ENCODE assay signal across 8 mouse cellular contexts in genomic region chr7:25071979-25072715, GRCm38 (mm10). TPM values are rescaled to one million over a fixed set of nuclear protein-coding genes. Genes with fewer than 3 reads are reported as not detected.
DNase-seq lines count a peak whose midpoint lies in the region; ATAC-seq and TF ChIP-seq lines count a peak whose summit lies in the region.

TSS of gene Grik5 (minus strand) at chr7:25072346.
TSS of gene Zfp574 (plus strand) at chr7:25072567.

- H3K4me1 ChIP-seq in erythroblast, embryonic 14.5 days (ENCODE audit: control insufficient read depth) = peaks cover 51% of the 10 kb centered on the region
- peaks cover 61% of the 10 kb centered on the region for H3K4me1 ChIP-seq in hindbrain, embryonic 13.5 days (replicated peaks)
- H3K4me1 ChIP-seq in limb, embryonic 14.5 days (ENCODE audit: control insufficient read depth, insufficient read depth, low read length) = peaks cover 31% of the 10 kb centered on the region
- H3K4me1 ChIP-seq in olfactory bulb, adult 2 months (ENCODE audit: control insufficient read depth, insufficient read depth, low read length) = peaks cover 48% of the 10 kb centered on the region

- peak within 1 kb of the TSS; percentile 99 for H3K9ac ChIP-seq in hindbrain, embryonic 13.5 days
- H3K9ac ChIP-seq in limb, embryonic 14.5 days (ENCODE audit: low read depth, low read length, severe bottlenecking) = peak within 1 kb of the TSS; percentile 83

- no peak for TF ChIP-seq CTCF in olfactory bulb, adult 2 months (IDR thresholded peaks at IDR 0.05; ENCODE audit: insufficient read depth, low read depth, low read length)

- under 1% methylated on average over 27 of the region's 28 CpGs for WGBS in hindbrain, embryonic 13.5 days
- WGBS in limb, embryonic 14.5 days = under 1% methylated on average over 23 of the region's 28 CpGs
- 1% methylated on average over 27 of the region's 28 CpGs for WGBS in olfactory bulb, adult 2 months

- peaks cover 26% of the 10 kb centered on the region for H3K27me3 ChIP-seq in erythroblast, embryonic 14.5 days (ENCODE audit: control insufficient read depth)
- no peaks in the 10 kb centered on the region for H3K27me3 ChIP-seq in hindbrain, embryonic 13.5 days
- no peaks in the 10 kb centered on the region for H3K27me3 ChIP-seq in limb, embryonic 14.5 days (ENCODE audit: control insufficient read depth, insufficient read depth, low read length)

- peak within 1 kb of the TSS; percentile 94 for H3K4me2 ChIP-seq in hindbrain, embryonic 13.5 days
- peak within 1 kb of the TSS; percentile 90 for H3K4me2 ChIP-seq in limb, embryonic 14.5 days (replicated peaks; ENCODE audit: low read depth, low read length, severe bottlenecking)

- peaks cover 12% of the 10 kb centered on the region for H3K36me3 ChIP-seq in erythroblast, embryonic 14.5 days (ENCODE audit: control insufficient read depth)
- peaks cover 14% of the 10 kb centered on the region for H3K36me3 ChIP-seq in hindbrain, embryonic 13.5 days
- peaks cover 21% of the 10 kb centered on the region for H3K36me3 ChIP-seq in limb, embryonic 14.5 days (ENCODE audit: control insufficient read depth, insufficient read depth, low read length)

- peak within 1 kb of the TSS; percentile 96 for H3K27ac ChIP-seq in hindbrain, embryonic 13.5 days
- peak within 1 kb of the TSS; percentile 83 for H3K27ac ChIP-seq in limb, embryonic 14.5 days (replicated peaks; ENCODE audit: low read depth, low read length)
- peak within 1 kb of the TSS; percentile 95 for H3K27ac ChIP-seq in olfactory bulb, adult 2 months (ENCODE audit: insufficient read depth, low read depth, low read length)

- TF ChIP-seq POLR2A in limb, embryonic 14.5 days (IDR thresholded peaks at IDR 0.05; ENCODE audit: borderline replicate concordance, extremely low read depth, insufficient read depth, insufficient read length) = no peak
- TF ChIP-seq POLR2A in olfactory bulb, adult 2 months (IDR thresholded peaks at IDR 0.05; ENCODE audit: insufficient read depth, low read depth, low read length) = no peak

- peak within 1 kb of the TSS; percentile 64 for H3K4me3 ChIP-seq in erythroblast, embryonic 14.5 days (replicated peaks)
- peak within 1 kb of the TSS; percentile 92 for H3K4me3 ChIP-seq in hindbrain, embryonic 13.5 days
- H3K4me3 ChIP-seq in limb, embryonic 14.5 days (replicated peaks; ENCODE audit: low read length) = peak within 1 kb of the TSS; percentile 65
- H3K4me3 ChIP-seq in olfactory bulb, adult 2 months (ENCODE audit: insufficient read depth, low read depth, low read length) = peak within 1 kb of the TSS; percentile 91

- DNase-seq in urinary bladder, postnatal 25 days (ENCODE audit: low spot score) = peak; percentile 26
- DNase-seq in urinary bladder, postnatal 4 days (ENCODE audit: low spot score in 2 of 2) = no peak
- no peak for DNase-seq in limb, embryonic 14.5 days (ENCODE audit: low spot score)
- DNase-seq in frontal cortex, postnatal 10 days (ENCODE audit: low spot score in 2 of 2) = no peak

- no peak for ATAC-seq in erythroblast, adult 5-6 weeks (replicated peaks; ENCODE audit: low FRiP score, poor library complexity, severe bottlenecking)
- no peak for ATAC-seq in hindbrain, embryonic 13.5 days (ENCODE audit: low FRiP score)
- ATAC-seq in limb, embryonic 14.5 days (ENCODE audit: low FRiP score, low read depth) = no peak

- no peaks in the 10 kb centered on the region for H3K9me3 ChIP-seq in erythroblast, embryonic 14.5 days (ENCODE audit: control insufficient read depth, low read length)
- H3K9me3 ChIP-seq in hindbrain, embryonic 13.5 days = no peaks in the 10 kb centered on the region
- no peaks in the 10 kb centered on the region for H3K9me3 ChIP-seq in limb, embryonic 14.5 days (ENCODE audit: control insufficient read depth, low read length)

RNA-seq across cellular contexts. Expression of gene Grik5, which starts in this region (rescaled TPM):
- polyA plus RNA-seq in erythroblast, embryonic 14.5 days (2012) = 0.82 and 0.91 TPM in 2 replicates
- total RNA-seq in erythroblast, adult 5-6 weeks (2015; ENCODE audit: low replicate concordance) = 4.0 and 8.1 TPM in 2 replicates
- total RNA-seq in erythroblast, adult 5-6 weeks (2017; ENCODE audit: low replicate concordance) = 6.6 and 14.4 TPM in 2 replicates
- polyA plus RNA-seq in hindbrain, embryonic 13.5 days (2015; fragmentation: Nextera tagmentation; extraction: Ambion mirVana) = 16.1 and 18.0 TPM in 2 replicates
- 84.9 and 128 TPM in 2 replicates for polyA plus RNA-seq in limb, embryonic 14.5 days (2012; rRNA removed)
- 11.8 and 13.8 TPM in 2 replicates for polyA plus RNA-seq in limb, embryonic 14.5 days (2014; fragmentation: Nextera tagmentation; extraction: Ambion mirVana)
- polyA plus RNA-seq in olfactory bulb, adult 2 months (2012; ENCODE audit: insufficient read depth, insufficient read length, low replicate concordance, missing spikeins) = not detected in 2 replicates

RNA-seq across cellular contexts. Expression of gene Zfp574, which starts in this region (rescaled TPM):
- polyA plus RNA-seq in erythroblast, embryonic 14.5 days (2012) = 3.0 and 3.4 TPM in 2 replicates
- total RNA-seq in erythroblast, adult 5-6 weeks (2015; ENCODE audit: low replicate concordance) = 1.9 and 2.7 TPM in 2 replicates
- 2.0 and 2.1 TPM in 2 replicates for total RNA-seq in erythroblast, adult 5-6 weeks (2017; ENCODE audit: low replicate concordance)
- 33.8 and 34.0 TPM in 2 replicates for polyA plus RNA-seq in hindbrain, embryonic 13.5 days (2015; fragmentation: Nextera tagmentation; extraction: Ambion mirVana)
- 33.3 and 45.7 TPM in 2 replicates for polyA plus RNA-seq in limb, embryonic 14.5 days (2012; rRNA removed)
- polyA plus RNA-seq in limb, embryonic 14.5 days (2014; fragmentation: Nextera tagmentation; extraction: Ambion mirVana) = 28.0 and 30.8 TPM in 2 replicates
- not detected in 2 replicates for polyA plus RNA-seq in olfactory bulb, adult 2 months (2012; ENCODE audit: insufficient read depth, insufficient read length, low replicate concordance, missing spikeins)
